Mouse (Mus musculus): ENCODE data around the gene Tmem207. TPM values are rescaled to one million over a fixed set of nuclear protein-coding genes. Genes with fewer than 3 reads are reported as not detected.

The Tmem207 gene
- polyA plus RNA-seq, 1 experiment from 2014 or later = 0.16 TPM

DNA sequence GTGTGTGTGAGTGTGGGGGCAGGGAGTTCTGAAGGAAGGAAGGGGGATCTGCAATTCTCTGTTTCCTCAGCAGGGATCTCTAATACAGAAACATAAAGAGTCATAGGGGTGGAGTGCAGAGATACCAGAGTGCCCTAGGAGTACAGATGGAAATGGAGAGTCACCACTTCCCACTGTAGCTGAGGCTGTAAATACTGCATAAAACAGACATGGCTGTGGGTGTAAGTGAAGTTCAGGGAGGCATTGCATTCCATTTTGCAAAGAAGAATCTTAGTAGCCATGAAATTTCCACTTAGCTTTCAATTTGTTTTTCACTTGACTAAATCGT, 20.3 kb upstream of the Tmem207 start:
- Histone ChIP-seq H3K4me3 (ENCODE audit: low read depth, low read length) (no peak overlapping the region), H3K9me3 (replicated peaks; ENCODE audit: control insufficient read depth, low read length, poor library complexity, severe bottlenecking) (no peaks in the 10 kb centered on the region), H3K9ac (ENCODE audit: low read depth, low read length) (no peak overlapping the region), H3K36me3 (ENCODE audit: control insufficient read depth, insufficient read depth, low read length) (no peaks in the 10 kb centered on the region), H3K4me1 (ENCODE audit: control insufficient read depth, insufficient read depth, low read length) (peaks cover 3% of the 10 kb centered on the region), H3K27me3 (ENCODE audit: control insufficient read depth, insufficient read depth, low read depth, low read length) (no peaks in the 10 kb centered on the region), H3K4me2 (ENCODE audit: low read length) (no peak overlapping the region), H3K27ac (ENCODE audit: low read length) (no peak overlapping the region)
- 78% methylated on average over 1 of the region's 1 CpGs for WGBS
- 0 out of 2 replicates have a peak, but pooled peaks have one; percentile 45 for ATAC-seq

GRCm38 (mm10) chr16:26546170-26546878, 19.8 kb upstream of the Tmem207 start:
- no peak overlapping the region for H3K4me3 ChIP-seq (ENCODE audit: low read depth, low read length)
- H3K27ac ChIP-seq (ENCODE audit: low read length) = no peak overlapping the region
- no peak overlapping the region for H3K9ac ChIP-seq (ENCODE audit: low read depth, low read length)
- no peaks in the 10 kb centered on the region for H3K9me3 ChIP-seq (replicated peaks; ENCODE audit: control insufficient read depth, low read length, poor library complexity, severe bottlenecking)
- peaks cover 3% of the 10 kb centered on the region for H3K4me1 ChIP-seq (ENCODE audit: control insufficient read depth, insufficient read depth, low read length)
- no peak for ATAC-seq
- WGBS = 15% methylated on average over 7 of the region's 7 CpGs
- H3K36me3 ChIP-seq (ENCODE audit: control insufficient read depth, insufficient read depth, low read length) = no peaks in the 10 kb centered on the region
- no peaks in the 10 kb centered on the region for H3K27me3 ChIP-seq (ENCODE audit: control insufficient read depth, insufficient read depth, low read depth, low read length)
- H3K4me2 ChIP-seq (ENCODE audit: low read length) = no peak overlapping the region

DNA sequence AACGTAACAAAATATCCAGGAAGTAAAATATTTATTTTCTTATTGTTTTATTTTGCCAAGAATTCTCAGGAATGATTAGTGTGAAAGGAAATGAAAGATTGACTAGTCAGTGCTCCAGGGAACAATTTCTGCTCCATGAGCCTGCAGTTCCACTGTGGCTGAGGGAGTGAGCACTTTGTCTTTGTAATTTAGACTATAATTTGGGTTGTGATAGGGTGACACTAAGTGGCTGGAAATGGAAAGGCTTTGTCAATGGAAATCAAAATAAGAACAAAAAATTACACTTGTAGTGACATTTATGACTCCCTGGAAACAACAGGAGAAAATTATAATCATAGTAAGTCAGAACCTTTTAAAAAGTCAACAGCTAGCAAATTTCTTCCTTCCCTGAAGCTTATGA, 5.7 kb upstream of the Tmem207 start:
- Histone ChIP-seq H3K4me2 (ENCODE audit: low read length) (no peak overlapping the region), H3K4me1 (ENCODE audit: control insufficient read depth, insufficient read depth, low read length) (peaks cover 13% of the 10 kb centered on the region; the same call in 1 of the 2 replicates), H3K27me3 (ENCODE audit: control insufficient read depth, insufficient read depth, low read depth, low read length) (no peaks in the 10 kb centered on the region), H3K27ac (ENCODE audit: low read length) (no peak overlapping the region), H3K36me3 (ENCODE audit: control insufficient read depth, insufficient read depth, low read length) (no peaks in the 10 kb centered on the region), H3K4me3 (ENCODE audit: low read depth, low read length) (no peak overlapping the region), H3K9ac (ENCODE audit: low read depth, low read length) (no peak overlapping the region), H3K9me3 (replicated peaks; ENCODE audit: control insufficient read depth, low read length, poor library complexity, severe bottlenecking) (no peaks in the 10 kb centered on the region)
- no peak for ATAC-seq
- WGBS = 89% methylated on average over 1 of the region's 1 CpGs

DNA sequence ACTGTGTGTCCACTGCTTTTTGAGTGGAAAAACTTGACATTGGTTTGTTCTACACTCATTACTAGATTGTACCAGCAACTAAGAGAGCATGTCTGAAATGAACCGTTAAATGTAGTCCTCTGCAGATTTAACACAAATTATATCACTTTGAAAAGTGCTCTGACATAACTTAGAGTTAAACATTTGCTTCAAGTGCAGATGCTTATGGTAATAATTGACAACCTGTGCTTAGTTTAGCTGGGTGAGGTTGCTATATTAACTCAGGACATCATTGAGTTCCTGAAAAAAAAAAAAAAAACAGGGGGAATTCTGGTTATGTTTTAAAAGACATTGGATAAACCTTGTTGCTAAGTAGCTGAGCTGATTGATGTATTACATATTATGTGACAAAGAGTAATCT, 3.9 kb upstream of the Tmem207 start:
- Histone ChIP-seq H3K4me3 (ENCODE audit: low read depth, low read length) (no peak overlapping the region), H3K36me3 (ENCODE audit: control insufficient read depth, insufficient read depth, low read length) (no peaks in the 10 kb centered on the region), H3K9ac (ENCODE audit: low read depth, low read length) (no peak overlapping the region), H3K27me3 (ENCODE audit: control insufficient read depth, insufficient read depth, low read depth, low read length) (no peaks in the 10 kb centered on the region), H3K4me1 (ENCODE audit: control insufficient read depth, insufficient read depth, low read length) (peaks cover 17% of the 10 kb centered on the region; the same call in 1 of the 2 replicates), H3K9me3 (replicated peaks; ENCODE audit: control insufficient read depth, low read length, poor library complexity, severe bottlenecking) (no peaks in the 10 kb centered on the region), H3K4me2 (ENCODE audit: low read length) (no peak overlapping the region), H3K27ac (ENCODE audit: low read length) (no peak overlapping the region)
- no peak for ATAC-seq
- 92% methylated on average over 1 of the region's 1 CpGs for WGBS

- Histone ChIP-seq H3K36me3 (ENCODE audit: control insufficient read depth, insufficient read depth, low read length) (no peaks in the 10 kb centered on the region), H3K4me2 (ENCODE audit: low read length) (0 out of 2 replicates have a peak overlapping the region, but pooled peaks have one; percentile 5), H3K9me3 (replicated peaks; ENCODE audit: control insufficient read depth, low read length, poor library complexity, severe bottlenecking) (no peaks in the 10 kb centered on the region), H3K27me3 (ENCODE audit: control insufficient read depth, insufficient read depth, low read depth, low read length) (no peaks in the 10 kb centered on the region), H3K27ac (ENCODE audit: low read length) (peak overlapping the region; percentile 28; the same call in 1 of the 2 replicates), H3K9ac (ENCODE audit: low read depth, low read length) (no peak overlapping the region), H3K4me3 (ENCODE audit: low read depth, low read length) (no peak overlapping the region), H3K4me1 (ENCODE audit: control insufficient read depth, insufficient read depth, low read length) (peaks cover 17% of the 10 kb centered on the region; the same call in 1 of the 2 replicates)
- WGBS = 51% methylated on average over 10 of the region's 10 CpGs
- ATAC-seq = peak; percentile 92
Observed at GRCm38 (mm10) chr16:26527931-26528666, 1.5 kb upstream of the Tmem207 start.

DNA sequence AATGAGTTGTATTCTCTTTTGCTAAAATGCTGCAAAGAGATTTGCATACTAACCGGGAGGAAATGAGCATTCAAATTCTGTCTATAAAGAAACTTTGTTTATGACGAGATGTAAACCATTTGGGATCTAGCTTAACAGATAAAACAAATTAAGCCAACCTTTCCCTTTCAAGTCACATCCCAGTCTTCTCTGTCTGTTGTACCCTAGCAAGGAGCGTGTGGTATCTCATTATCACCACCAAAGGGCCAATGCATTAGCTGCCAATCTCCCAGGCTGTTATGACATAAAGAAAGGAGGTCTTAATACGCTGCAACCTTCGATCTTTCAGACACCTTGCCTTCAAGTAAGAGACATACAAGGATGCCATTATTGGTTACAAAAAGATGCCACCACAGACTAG, 737 bp downstream of the Tmem207 start:
- H3K9ac ChIP-seq (ENCODE audit: low read depth, low read length) = no peak overlapping the region

GRCm38 (mm10) chr16:26519596-26519995, 7.0 kb downstream of the Tmem207 start:
- WGBS = 53% methylated on average over 2 of the region's 2 CpGs
- H3K4me3 ChIP-seq (ENCODE audit: low read depth, low read length) = no peak overlapping the region
- H3K9ac ChIP-seq (ENCODE audit: low read depth, low read length) = no peak overlapping the region
- no peaks in the 10 kb centered on the region for H3K36me3 ChIP-seq (ENCODE audit: control insufficient read depth, insufficient read depth, low read length)
- H3K4me1 ChIP-seq (ENCODE audit: control insufficient read depth, insufficient read depth, low read length) = no peaks in the 10 kb centered on the region
- no peaks in the 10 kb centered on the region for H3K27me3 ChIP-seq (ENCODE audit: control insufficient read depth, insufficient read depth, low read depth, low read length)
- H3K27ac ChIP-seq (ENCODE audit: low read length) = no peak overlapping the region
- H3K9me3 ChIP-seq (replicated peaks; ENCODE audit: control insufficient read depth, low read length, poor library complexity, severe bottlenecking) = no peaks in the 10 kb centered on the region
- no peak for ATAC-seq
- H3K4me2 ChIP-seq (ENCODE audit: low read length) = no peak overlapping the region

More for the DNA sequence above, 737 bp downstream of the Tmem207 start:
- H3K4me2 ChIP-seq (ENCODE audit: low read length) = no peak overlapping the region
- H3K27ac ChIP-seq (ENCODE audit: low read length) = no peak overlapping the region
- 49% methylated on average over 5 of the region's 5 CpGs for WGBS
- no peak for ATAC-seq
- H3K4me1 ChIP-seq (ENCODE audit: control insufficient read depth, insufficient read depth, low read length) = peaks cover 17% of the 10 kb centered on the region; the same call in 1 of the 2 replicates
- H3K9me3 ChIP-seq (replicated peaks; ENCODE audit: control insufficient read depth, low read length, poor library complexity, severe bottlenecking) = no peaks in the 10 kb centered on the region
- no peaks in the 10 kb centered on the region for H3K27me3 ChIP-seq (ENCODE audit: control insufficient read depth, insufficient read depth, low read depth, low read length)
- H3K4me3 ChIP-seq (ENCODE audit: low read depth, low read length) = no peak overlapping the region
- no peaks in the 10 kb centered on the region for H3K36me3 ChIP-seq (ENCODE audit: control insufficient read depth, insufficient read depth, low read length)

DNA sequence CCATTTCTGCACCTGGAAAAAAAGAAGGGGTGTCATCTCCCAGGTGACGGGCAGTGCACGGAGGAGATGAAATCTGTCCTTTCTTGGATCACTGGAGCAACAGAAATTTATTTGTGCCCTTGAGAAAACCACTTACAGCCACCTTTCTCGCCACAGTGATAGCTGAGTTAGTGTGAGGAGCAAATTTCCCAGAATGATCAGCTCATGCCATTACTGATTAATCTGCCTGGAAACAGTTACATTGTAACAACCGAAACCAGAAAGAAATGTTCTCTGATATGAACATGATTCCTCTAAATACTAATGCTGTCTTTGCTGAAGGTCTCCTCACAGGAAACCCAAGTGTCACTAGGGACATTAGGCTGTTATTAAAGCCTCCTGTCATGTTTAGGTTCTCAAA, 21.6 kb downstream of the Tmem207 start:
- no peaks in the 10 kb centered on the region for H3K36me3 ChIP-seq (ENCODE audit: control insufficient read depth, insufficient read depth, low read length)
- no peak overlapping the region for H3K4me2 ChIP-seq (ENCODE audit: low read length)
- no peak overlapping the region for H3K27ac ChIP-seq (ENCODE audit: low read length)
- no peak overlapping the region for H3K9ac ChIP-seq (ENCODE audit: low read depth, low read length)
- no peak for ATAC-seq
- H3K9me3 ChIP-seq (replicated peaks; ENCODE audit: control insufficient read depth, low read length, poor library complexity, severe bottlenecking) = no peaks in the 10 kb centered on the region
- no peak overlapping the region for H3K4me3 ChIP-seq (ENCODE audit: low read depth, low read length)
- no peaks in the 10 kb centered on the region for H3K4me1 ChIP-seq (ENCODE audit: control insufficient read depth, insufficient read depth, low read length)
- 84% methylated on average over 4 of the region's 4 CpGs for WGBS
- no peaks in the 10 kb centered on the region for H3K27me3 ChIP-seq (ENCODE audit: control insufficient read depth, insufficient read depth, low read depth, low read length)

GRCm38 (mm10) chr16:26500738-26501137, 25.8 kb downstream of the Tmem207 start:
- H3K27ac ChIP-seq (ENCODE audit: low read length) = no peak overlapping the region
- no peaks in the 10 kb centered on the region for H3K9me3 ChIP-seq (replicated peaks; ENCODE audit: control insufficient read depth, low read length, poor library complexity, severe bottlenecking)
- H3K36me3 ChIP-seq (ENCODE audit: control insufficient read depth, insufficient read depth, low read length) = no peaks in the 10 kb centered on the region
- H3K9ac ChIP-seq (ENCODE audit: low read depth, low read length) = no peak overlapping the region
- no peak for ATAC-seq
- 94% methylated on average over 3 of the region's 3 CpGs for WGBS
- H3K4me2 ChIP-seq (ENCODE audit: low read length) = no peak overlapping the region
- H3K4me3 ChIP-seq (ENCODE audit: low read depth, low read length) = no peak overlapping the region
- no peaks in the 10 kb centered on the region for H3K27me3 ChIP-seq (ENCODE audit: control insufficient read depth, insufficient read depth, low read depth, low read length)
- H3K4me1 ChIP-seq (ENCODE audit: control insufficient read depth, insufficient read depth, low read length) = no peaks in the 10 kb centered on the region
